Mouse (Mus musculus): ENCODE results near the gene Ddx4.

- TF ChIP-seq CTCF (IDR thresholded peaks at IDR 0.05; ENCODE audit: borderline replicate concordance, insufficient read depth, low read length) (no peak), POLR2A (IDR thresholded peaks at IDR 0.05; ENCODE audit: low read depth, low read length) (no peak)
Measured at GRCm38 (mm10) chr13:112636498-112636897, 15.8 kb downstream of the Ddx4 start.
